11 mouse cellular contexts compared by ENCODE assay signal in the genomic region with DNA sequence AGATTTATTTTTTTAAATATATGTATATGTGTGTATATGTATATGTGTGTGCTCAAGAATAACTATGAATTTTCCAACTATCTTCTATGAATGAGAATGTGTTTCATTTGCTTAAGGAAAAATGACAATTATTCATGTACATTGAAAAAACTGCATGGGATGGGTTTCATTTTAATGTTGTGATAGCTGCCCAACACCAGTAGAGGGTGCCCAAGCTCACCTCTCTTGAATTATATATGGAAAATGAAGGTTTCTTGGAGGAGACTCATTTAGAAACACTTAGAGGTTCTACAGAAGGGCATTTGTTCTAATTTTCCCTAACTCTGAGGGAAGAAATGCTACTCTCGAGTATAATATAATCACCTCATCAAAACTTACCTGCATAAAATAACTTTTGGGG. TPM values are rescaled to one million over a fixed set of nuclear protein-coding genes. Genes with fewer than 3 reads are reported as not detected.
DNase-seq lines count a peak whose midpoint lies in the region; ATAC-seq and TF ChIP-seq lines count a peak whose summit lies in the region.
"Had no signal": no experiment of that assay in that cellular context is flagged by ENCODE, and none has a peak within 500 bp of the region (broad histone marks: within the 10 kb centered on the region; RNA-seq: fewer than 3 reads in every experiment).

No protein-coding gene starts in this region.

- POLR2A ChIA-PET in Patski (lab: Charles Lee): interaction anchor here (0.6 kb wide), 1 partner anchor 71 kb away, joined by 3 read pairs; no protein-coding TSS in a partner anchor

- DNase-seq in heart, postnatal 0 days (ENCODE audit: low spot score): no peak
- DNase-seq in heart, postnatal 4 days: no peak
- peak; percentile 54 for DNase-seq in midbrain, postnatal 0 days (ENCODE audit: low spot score)
- DNase-seq in midbrain, embryonic 11.5 days (ENCODE audit: low spot score, missing footprints): no peak
- no peak for DNase-seq in Patski (ENCODE audit: low read depth, low spot score)
- peak; percentile 28 for DNase-seq in retina, postnatal 1 day
- DNase-seq in kidney, adult 2 months: no peak
- DNase-seq: adrenal gland, adult 8-10 months had no signal

- TF ChIP-seq EP300 in heart, postnatal 0 days (IDR thresholded peaks at IDR 0.05; ENCODE audit: low read depth): no peak

- H3K36me3 ChIP-seq in heart, postnatal 0 days (replicated peaks; ENCODE audit: control insufficient read depth, insufficient read depth, low read length): no peaks in the 10 kb centered on the region
- H3K36me3 ChIP-seq in midbrain, postnatal 0 days (ENCODE audit: insufficient read depth, low read length): no peaks in the 10 kb centered on the region
- peaks cover 8% of the 10 kb centered on the region; the same call in 1 of the 2 replicates for H3K36me3 ChIP-seq in midbrain, embryonic 11.5 days (ENCODE audit: control insufficient read depth, insufficient read depth, low read length)
- H3K36me3 ChIP-seq in kidney, embryonic 14.5 days (ENCODE audit: control insufficient read depth, insufficient read depth, low read length): peaks cover 24% of the 10 kb centered on the region
- H3K36me3 ChIP-seq in kidney, adult 2 months (ENCODE audit: control insufficient read depth, insufficient read depth, low read length): no peaks in the 10 kb centered on the region

- no peaks in the 10 kb centered on the region for H3K9me3 ChIP-seq in heart, postnatal 0 days (replicated peaks; ENCODE audit: control insufficient read depth, low read length)
- H3K9me3 ChIP-seq in midbrain, postnatal 0 days (ENCODE audit: low read length): no peaks in the 10 kb centered on the region
- no peaks in the 10 kb centered on the region; the same call in 1 of the 2 replicates for H3K9me3 ChIP-seq in midbrain, embryonic 11.5 days (ENCODE audit: control insufficient read depth, low read length)
- no peaks in the 10 kb centered on the region for H3K9me3 ChIP-seq in kidney, embryonic 14.5 days (ENCODE audit: control insufficient read depth, low read length)

- no peak overlapping the region for H3K4me2 ChIP-seq in heart, postnatal 0 days (ENCODE audit: low read depth, low read length)
- no peak overlapping the region for H3K4me2 ChIP-seq in midbrain, postnatal 0 days (ENCODE audit: low read depth, low read length, poor library complexity, severe bottlenecking)
- no peak overlapping the region for H3K4me2 ChIP-seq in midbrain, embryonic 11.5 days
- H3K4me2 ChIP-seq in kidney, embryonic 14.5 days (replicated peaks; ENCODE audit: low read depth, low read length): no peak overlapping the region

- peak; percentile 61 for TF ChIP-seq CTCF in heart, postnatal 0 days (IDR thresholded peaks at IDR 0.05; ENCODE audit: low read depth)
- peak; percentile 76 for TF ChIP-seq CTCF in midbrain, postnatal 0 days (IDR thresholded peaks at IDR 0.05)
- peak; percentile 45 for TF ChIP-seq CTCF in Patski (IDR thresholded peaks at IDR 0.05)
- no peak for TF ChIP-seq CTCF in kidney, adult 2 months (conservative IDR thresholded peaks at IDR 0.05; ENCODE audit: insufficient read depth, insufficient read length, low read depth, low read length)

- 82% methylated on average over 1 of the region's 1 CpGs for WGBS in heart, postnatal 0 days
- 97% methylated on average over 1 of the region's 1 CpGs for WGBS in midbrain, postnatal 0 days
- WGBS in midbrain, embryonic 11.5 days: 90% methylated on average over 1 of the region's 1 CpGs
- 85% methylated on average over 1 of the region's 1 CpGs for WGBS in kidney, embryonic 14.5 days
- 91% methylated on average over 1 of the region's 1 CpGs for WGBS in kidney, adult 2 months

- CTCF ChIA-PET in Patski (lab: Charles Lee): no interaction called here

- H3K4me3 ChIP-seq in heart, postnatal 0 days (ENCODE audit: low read depth, low read length): no peak overlapping the region
- H3K4me3 ChIP-seq in midbrain, postnatal 0 days (ENCODE audit: low read depth, low read length): no peak overlapping the region
- no peak overlapping the region for H3K4me3 ChIP-seq in midbrain, embryonic 11.5 days (ENCODE audit: low read depth, low read length)
- H3K4me3 ChIP-seq in kidney, embryonic 14.5 days (ENCODE audit: low read length): no peak overlapping the region
- H3K4me3 ChIP-seq in kidney, adult 2 months (ENCODE audit: insufficient read depth, low read depth, low read length): no peak overlapping the region

- no peak overlapping the region for H3K9ac ChIP-seq in heart, postnatal 0 days (replicated peaks; ENCODE audit: low read depth, low read length)
- no peak overlapping the region for H3K9ac ChIP-seq in midbrain, postnatal 0 days (replicated peaks; ENCODE audit: low read length, poor library complexity, severe bottlenecking)
- no peak overlapping the region for H3K9ac ChIP-seq in midbrain, embryonic 11.5 days (ENCODE audit: low read length)
- no peak overlapping the region for H3K9ac ChIP-seq in kidney, embryonic 14.5 days (ENCODE audit: low read depth, low read length)

- no peaks in the 10 kb centered on the region for H3K27me3 ChIP-seq in heart, postnatal 0 days (ENCODE audit: control insufficient read depth, insufficient read depth, low read length)
- H3K27me3 ChIP-seq in midbrain, postnatal 0 days (ENCODE audit: insufficient read depth, low read length): no peaks in the 10 kb centered on the region
- H3K27me3 ChIP-seq in midbrain, embryonic 11.5 days (ENCODE audit: control insufficient read depth, insufficient read depth, low read length): no peaks in the 10 kb centered on the region
- no peaks in the 10 kb centered on the region for H3K27me3 ChIP-seq in Patski
- no peaks in the 10 kb centered on the region for H3K27me3 ChIP-seq in kidney, embryonic 14.5 days (ENCODE audit: control insufficient read depth, insufficient read depth, low read length)
- no peaks in the 10 kb centered on the region for H3K27me3 ChIP-seq in kidney, adult 2 months (replicated peaks; ENCODE audit: control insufficient read depth, insufficient read depth, low read length)

- in situ Hi-C loops in Patski (cut with MboI; ENCODE audit: low pct_unique_long_range_greater_than_20kb): no loop called here

- no peak overlapping the region for H3K27ac ChIP-seq in heart, postnatal 0 days (ENCODE audit: low read depth)
- H3K27ac ChIP-seq in midbrain, postnatal 0 days (ENCODE audit: low read depth, low read length): no peak overlapping the region
- H3K27ac ChIP-seq in midbrain, embryonic 11.5 days (ENCODE audit: low read depth, low read length): no peak overlapping the region
- no peak overlapping the region for H3K27ac ChIP-seq in kidney, embryonic 14.5 days (ENCODE audit: low read depth, low read length)
- no peak overlapping the region for H3K27ac ChIP-seq in kidney, adult 2 months (ENCODE audit: insufficient read depth, low read depth, low read length)

- TF ChIP-seq POLR2A in kidney, adult 2 months (IDR thresholded peaks at IDR 0.05; ENCODE audit: low read depth, low read length): no peak

- no peaks in the 10 kb centered on the region for H3K4me1 ChIP-seq in heart, postnatal 0 days (ENCODE audit: control insufficient read depth, insufficient read depth)
- no peaks in the 10 kb centered on the region for H3K4me1 ChIP-seq in midbrain, postnatal 0 days (ENCODE audit: insufficient read depth, low read length)
- no peaks in the 10 kb centered on the region for H3K4me1 ChIP-seq in midbrain, embryonic 11.5 days (ENCODE audit: control insufficient read depth, insufficient read depth, low read length)
- H3K4me1 ChIP-seq in kidney, embryonic 14.5 days (ENCODE audit: control insufficient read depth, insufficient read depth, low read length): no peaks in the 10 kb centered on the region
- H3K4me1 ChIP-seq in kidney, adult 2 months (ENCODE audit: control insufficient read depth, insufficient read depth, low read length): no peaks in the 10 kb centered on the region

- ATAC-seq in heart, postnatal 0 days (ENCODE audit: insufficient read depth, low read depth): no peak
- ATAC-seq in midbrain, postnatal 0 days (ENCODE audit: low FRiP score): no peak
- no peak for ATAC-seq in midbrain, embryonic 11.5 days (ENCODE audit: low FRiP score)
- no peak for ATAC-seq in Patski
- ATAC-seq in kidney, embryonic 14.5 days (ENCODE audit: low FRiP score, low TSS enrichment): no peak
- ATAC-seq: intestine, embryonic 16.5 days; midbrain, embryonic 16.5 days had no signal

RNA-seq across cellular contexts. Expression of a gene that starts 35.7 kb away (rescaled TPM):
- 1.9 and 2.2 TPM in 2 replicates for total RNA-seq in heart, postnatal 0 days (2014; rRNA removed; ENCODE audit: low replicate concordance)
- 1.5 and 1.6 TPM in 2 replicates for polyA plus RNA-seq in heart, postnatal 0 days (2015; fragmentation: Nextera tagmentation; extraction: Ambion mirVana)
- total RNA-seq in heart, postnatal 4 days (2021): 1 to 10 TPM; 7.0 to 7.1 TPM
- 40.1 and 45.9 TPM in 2 replicates for total RNA-seq in midbrain, postnatal 0 days (2014; rRNA removed)
- 8.3 and 9.3 TPM in 2 replicates for polyA plus RNA-seq in midbrain, postnatal 0 days (2015; fragmentation: Nextera tagmentation; extraction: Ambion mirVana)
- 10.1 and 10.8 TPM in 2 replicates for polyA plus RNA-seq in midbrain, embryonic 11.5 days (2014; fragmentation: Nextera tagmentation; extraction: Ambion mirVana)
- 8.4 TPM for polyA plus RNA-seq in Patski (2021)
- 5.4 and 7.2 TPM in 2 replicates for polyA plus RNA-seq in kidney, embryonic 14.5 days (2014; fragmentation: Nextera tagmentation; extraction: Ambion mirVana)
- 0.22 and 0.38 TPM in 2 replicates for polyA plus RNA-seq in kidney, adult 2 months (2012; rRNA removed)

Comparison
In these comparisons a context has a peak if more than half of its experiments do, and no peak if none do; other contexts are left out.
1. DNase-seq: peak in midbrain, postnatal 0 days (single experiment) and retina, postnatal 1 day (single experiment); none in heart, postnatal 0 days (single experiment), heart, postnatal 4 days (single experiment), midbrain, embryonic 11.5 days (single experiment), Patski (single experiment) and kidney, adult 2 months (single experiment).